In the genomic region with DNA sequence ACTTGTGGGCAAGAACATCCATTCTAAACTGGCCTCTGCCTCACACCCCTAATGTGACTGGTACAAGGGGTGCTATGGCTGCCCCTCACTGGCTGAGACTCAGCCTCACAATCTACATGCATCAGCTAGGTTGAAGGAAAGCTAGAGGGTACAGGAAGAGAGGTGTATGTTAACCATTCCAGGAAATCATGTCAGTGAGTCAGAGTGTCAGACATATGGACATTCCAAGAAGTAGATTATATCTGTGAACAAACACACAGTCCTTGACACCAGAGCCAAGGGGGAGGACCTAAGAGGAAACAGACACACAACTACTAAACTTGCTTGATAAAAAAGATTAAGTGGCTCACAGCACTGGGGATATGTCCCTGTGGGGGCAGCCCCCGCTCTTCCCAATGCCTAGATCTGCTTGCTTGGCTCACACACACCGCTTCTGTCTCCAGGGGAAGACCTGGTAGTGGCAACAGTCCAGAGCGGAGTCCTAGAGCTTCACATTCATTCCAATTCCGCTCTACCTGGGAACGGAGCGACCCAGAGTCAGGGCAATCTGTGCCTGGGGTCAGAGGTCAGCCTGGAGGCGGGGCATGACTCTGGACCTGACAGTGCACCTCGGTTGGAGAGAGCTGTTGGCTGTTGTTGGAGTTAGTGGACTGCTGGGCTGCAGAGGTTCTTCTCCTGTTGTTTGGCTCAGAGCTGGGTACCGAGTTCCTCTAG, we compare ENCODE assay signal across 17 mouse cellular contexts. TPM values are rescaled to one million over a fixed set of nuclear protein-coding genes. Genes with fewer than 3 reads are reported as not detected.
DNase-seq lines count a peak whose midpoint lies in the region; ATAC-seq and TF ChIP-seq lines count a peak whose summit lies in the region.
"Had no signal": no experiment of that assay in that cellular context is flagged by ENCODE, and none has a peak within 500 bp of the region (broad histone marks: within the 10 kb centered on the region; RNA-seq: fewer than 3 reads in every experiment).

No protein-coding gene starts in this region.

- H3K4me1 ChIP-seq in kidney, adult 2 months (ENCODE audit: control insufficient read depth, insufficient read depth, low read length), result no peaks in the 10 kb centered on the region; the same call in 1 of the 2 replicates
- H3K4me1 ChIP-seq in small intestine, adult 2 months (ENCODE audit: control insufficient read depth, insufficient read depth, insufficient read length, low read length), result peaks cover 11% of the 10 kb centered on the region
- H3K4me1 ChIP-seq in hindbrain, postnatal 0 days (ENCODE audit: insufficient read depth, low read length), result no peaks in the 10 kb centered on the region

- no peaks in the 10 kb centered on the region for H3K9me3 ChIP-seq in hindbrain, postnatal 0 days (ENCODE audit: low read length)
- H3K9me3 ChIP-seq: neural tube, embryonic 15.5 days had no signal

- H3K4me2 ChIP-seq in hindbrain, postnatal 0 days (ENCODE audit: low read depth, low read length), result no peak overlapping the region
- H3K4me2 ChIP-seq: neural tube, embryonic 15.5 days had no signal

- no peak for ATAC-seq in hindbrain, postnatal 0 days
- ATAC-seq: forebrain, embryonic 16.5 days; midbrain, embryonic 16.5 days had no signal

- H3K9ac ChIP-seq in hindbrain, postnatal 0 days (replicated peaks; ENCODE audit: low read length), result no peak overlapping the region
- H3K9ac ChIP-seq: neural tube, embryonic 15.5 days had no signal

- peak; percentile 70 for DNase-seq in kidney, adult 2 months
- DNase-seq in kidney, postnatal 14 days, result no peak
- DNase-seq in NIH3T3 (ENCODE audit: low read depth), result peak; percentile 48
- DNase-seq in kidney, postnatal 10 days, result peak; percentile 33
- DNase-seq in hindbrain, postnatal 0 days (ENCODE audit: low spot score), result no peak
- DNase-seq in layer of hippocampus, adult 11-12 months (ENCODE audit: low spot score), result no peak
- no peak for DNase-seq in cerebellum, adult 18-20 months
- DNase-seq: cerebellum, postnatal 25 days; lung, postnatal 10 days had no signal

- H3K4me3 ChIP-seq in kidney, adult 2 months (ENCODE audit: insufficient read depth, low read depth, low read length), result no peak overlapping the region
- H3K4me3 ChIP-seq in small intestine, adult 2 months (ENCODE audit: low read depth, low read length), result no peak overlapping the region
- H3K4me3 ChIP-seq in hindbrain, postnatal 0 days (ENCODE audit: low read length), result no peak overlapping the region
- H3K4me3 ChIP-seq: neural tube, embryonic 15.5 days had no signal

- H3K27me3 ChIP-seq in kidney, adult 2 months (replicated peaks; ENCODE audit: control insufficient read depth, insufficient read depth, low read length), result no peaks in the 10 kb centered on the region
- H3K27me3 ChIP-seq in small intestine, adult 2 months (ENCODE audit: control insufficient read depth, insufficient read depth, low read length), result no peaks in the 10 kb centered on the region
- no peaks in the 10 kb centered on the region for H3K27me3 ChIP-seq in hindbrain, postnatal 0 days (ENCODE audit: insufficient read depth, low read length)
- H3K27me3 ChIP-seq: CH12.LX; neural tube, embryonic 15.5 days had no signal

- 51% methylated on average over 9 of the region's 9 CpGs for WGBS in kidney, adult 2 months
- WGBS in small intestine, adult 2 months, result 40% methylated on average over 9 of the region's 9 CpGs
- 59% methylated on average over 9 of the region's 9 CpGs for WGBS in hindbrain, postnatal 0 days

- no peaks in the 10 kb centered on the region for H3K36me3 ChIP-seq in kidney, adult 2 months (ENCODE audit: control insufficient read depth, insufficient read depth, low read length)
- H3K36me3 ChIP-seq in small intestine, adult 2 months (ENCODE audit: control insufficient read depth, insufficient read depth, low read length), result no peaks in the 10 kb centered on the region
- H3K36me3 ChIP-seq in hindbrain, postnatal 0 days (ENCODE audit: insufficient read depth, low read length), result no peaks in the 10 kb centered on the region
- H3K36me3 ChIP-seq: neural tube, embryonic 15.5 days had no signal

- no peak for TF ChIP-seq CTCF in kidney, adult 2 months (conservative IDR thresholded peaks at IDR 0.05; ENCODE audit: insufficient read depth, insufficient read length, low read depth, low read length)
- TF ChIP-seq CTCF in small intestine, adult 2 months (IDR thresholded peaks at IDR 0.05; ENCODE audit: extremely low read depth, insufficient read length, insufficient replicate concordance, low read depth, low read length), result no peak
- TF ChIP-seq CTCF in hindbrain, postnatal 0 days (IDR thresholded peaks at IDR 0.05; ENCODE audit: low read depth), result no peak

- no peak overlapping the region for H3K27ac ChIP-seq in kidney, adult 2 months (ENCODE audit: insufficient read depth, low read depth, low read length)
- H3K27ac ChIP-seq in small intestine, adult 2 months (ENCODE audit: insufficient read depth, low read depth, low read length), result 0 out of 2 replicates have a peak overlapping the region, but pooled peaks have one; percentile 28
- no peak overlapping the region for H3K27ac ChIP-seq in hindbrain, postnatal 0 days
- H3K27ac ChIP-seq: neural tube, embryonic 15.5 days had no signal

- TF ChIP-seq POLR2A in kidney, adult 2 months (IDR thresholded peaks at IDR 0.05; ENCODE audit: low read depth, low read length), result no peak
- TF ChIP-seq POLR2A in small intestine, adult 2 months (IDR thresholded peaks at IDR 0.05; ENCODE audit: low read depth, low read length), result peak; percentile 34; the same call in 1 of the 2 replicates

RNA-seq across cellular contexts. Expression of a gene that starts 8.1 kb away (rescaled TPM):
- polyA plus RNA-seq in kidney, adult 2 months (2012; rRNA removed), result 2,294 and 2,331 TPM in 2 replicates
- 2,052 and 2,413 TPM in 2 replicates for polyA plus RNA-seq in small intestine, adult 2 months (2012; rRNA removed)
- 752 and 857 TPM in 2 replicates for total RNA-seq in hindbrain, postnatal 0 days (2014; rRNA removed)
- polyA plus RNA-seq in hindbrain, postnatal 0 days (2015; fragmentation: Nextera tagmentation; extraction: Ambion mirVana), result 445 and 465 TPM in 2 replicates

RNA-seq across cellular contexts. Expression of a gene that starts 23.4 kb away (rescaled TPM):
- 83.3 and 97.8 TPM in 2 replicates for polyA plus RNA-seq in kidney, adult 2 months (2012; rRNA removed)
- 36.0 and 41.7 TPM in 2 replicates for polyA plus RNA-seq in small intestine, adult 2 months (2012; rRNA removed)
- 10.3 and 16.5 TPM in 2 replicates for total RNA-seq in hindbrain, postnatal 0 days (2014; rRNA removed)
- polyA plus RNA-seq in hindbrain, postnatal 0 days (2015; fragmentation: Nextera tagmentation; extraction: Ambion mirVana), result 2.7 and 3.5 TPM in 2 replicates

RNA-seq across cellular contexts. Expression of a gene that starts 24.2 kb away (rescaled TPM):
- polyA plus RNA-seq in kidney, adult 2 months (2012; rRNA removed), result 18.2 TPM in 2 replicates
- 15.3 and 32.0 TPM in 2 replicates for polyA plus RNA-seq in small intestine, adult 2 months (2012; rRNA removed)
- total RNA-seq in hindbrain, postnatal 0 days (2014; rRNA removed), result 56.8 and 60.5 TPM in 2 replicates
- 25.1 and 26.4 TPM in 2 replicates for polyA plus RNA-seq in hindbrain, postnatal 0 days (2015; fragmentation: Nextera tagmentation; extraction: Ambion mirVana)

RNA-seq across cellular contexts. Expression of a gene that starts 40.6 kb away (rescaled TPM):
- 0.49 and 0.50 TPM in 2 replicates for polyA plus RNA-seq in kidney, adult 2 months (2012; rRNA removed)
- 1.2 and 1.6 TPM in 2 replicates for polyA plus RNA-seq in small intestine, adult 2 months (2012; rRNA removed)
- not detected in 2 replicates for total RNA-seq in hindbrain, postnatal 0 days (2014; rRNA removed)
- not detected in 2 replicates for polyA plus RNA-seq in hindbrain, postnatal 0 days (2015; fragmentation: Nextera tagmentation; extraction: Ambion mirVana)
- total RNA-seq: CH12.LX; hematopoietic stem cell, adult 5-6 weeks; layer of hippocampus, adult 18-20 months; left cerebral cortex, postnatal 36 days had no signal
- polyA plus RNA-seq: forebrain, embryonic 16.5 days; midbrain, embryonic 16.5 days; neural tube, embryonic 15.5 days had no signal

Comparison
In these comparisons a context has a peak if more than half of its experiments do, and no peak if none do; other contexts are left out.
1. DNase-seq: peak in kidney, adult 2 months (single experiment), NIH3T3 (single experiment) and kidney, postnatal 10 days (single experiment); none in kidney, postnatal 14 days (single experiment), hindbrain, postnatal 0 days (single experiment), layer of hippocampus, adult 11-12 months (single experiment) and cerebellum, adult 18-20 months (0 of 2).